Mouse (Mus musculus) hindbrain, embryonic 16.5 days (tissue): ENCODE measurements at regions not wholly inside any gene's neighbourhood (a gene's known extent, or its start where the extent isn't known, plus 50 kb on each side); places are given as distances from the start of the nearest gene placed in this dataset.
A peak's percentile ranks its signal among the peaks of the same experiment; 100 is the strongest.

Source experiments
- ATAC-seq: fragments of 200-750 bp; cut with Nextera tagmentation; 2 replicates; pipeline ENCODE4 v1.8.0; 2017; ENCODE audit warnings: moderate TSS enrichment, moderate library complexity
- H3K27ac ChIP-seq: fragments of 300-500 bp; sonication (generic); 2 replicates; pipeline ENCODE4 v1.5.1; 2014; ENCODE audit warnings: low read depth, mild to moderate bottlenecking, control low read depth, low read length, moderate library complexity
- H3K27me3 ChIP-seq: fragments of 300-500 bp; sonication (generic); replicated peaks from 2 replicates; pipeline ENCODE4 v1.6.1; 2014; ENCODE audit warnings: low read length; ENCODE audit not compliant: control insufficient read depth, insufficient read depth
- H3K36me3 ChIP-seq: fragments of 300-500 bp; sonication (generic); 2 replicates; pipeline ENCODE4 v1.6.1; 2014; ENCODE audit warnings: mild to moderate bottlenecking, low read length, moderate library complexity, mixed read lengths; ENCODE audit not compliant: control insufficient read depth, insufficient read depth
- H3K4me1 ChIP-seq: fragments of 300-500 bp; sonication (generic); 2 replicates; pipeline ENCODE4 v1.6.1; 2014; ENCODE audit warnings: low read depth, low read length; ENCODE audit not compliant: control insufficient read depth, insufficient read depth
- H3K4me2 ChIP-seq: fragments of 300-500 bp; sonication (generic); 2 replicates; pipeline ENCODE4 v1.6.1; 2014; ENCODE audit warnings: mild to moderate bottlenecking, low read length, control low read depth, moderate library complexity
- H3K4me3 ChIP-seq: fragments of 300-500 bp; sonication (generic); 2 replicates; pipeline ENCODE4 v1.5.1; 2014; ENCODE audit warnings: mild to moderate bottlenecking, low read length, control low read depth, moderate library complexity
- H3K9ac ChIP-seq: fragments of 300-500 bp; sonication (generic); 2 replicates; pipeline ENCODE4 v1.6.1; 2014; ENCODE audit warnings: low read depth, mild to moderate bottlenecking, control low read depth, low read length, moderate library complexity
- H3K9me3 ChIP-seq: fragments of 300-500 bp; sonication (generic); 2 replicates; pipeline ENCODE4 v1.6.1; 2014; ENCODE audit warnings: mild to moderate bottlenecking, low read length, moderate library complexity; ENCODE audit not compliant: control insufficient read depth
- WGBS: fragments of 180-500 bp; shearing (Covaris S2); extraction: QIAGEN DNeasy Blood & Tissue Kit; methylation state at CpG from one replicate; pipeline ENCODE4 v1.1.7; 2014; 5-methylcytosine and 5-hydroxymethylcytosine counted together

DNA sequence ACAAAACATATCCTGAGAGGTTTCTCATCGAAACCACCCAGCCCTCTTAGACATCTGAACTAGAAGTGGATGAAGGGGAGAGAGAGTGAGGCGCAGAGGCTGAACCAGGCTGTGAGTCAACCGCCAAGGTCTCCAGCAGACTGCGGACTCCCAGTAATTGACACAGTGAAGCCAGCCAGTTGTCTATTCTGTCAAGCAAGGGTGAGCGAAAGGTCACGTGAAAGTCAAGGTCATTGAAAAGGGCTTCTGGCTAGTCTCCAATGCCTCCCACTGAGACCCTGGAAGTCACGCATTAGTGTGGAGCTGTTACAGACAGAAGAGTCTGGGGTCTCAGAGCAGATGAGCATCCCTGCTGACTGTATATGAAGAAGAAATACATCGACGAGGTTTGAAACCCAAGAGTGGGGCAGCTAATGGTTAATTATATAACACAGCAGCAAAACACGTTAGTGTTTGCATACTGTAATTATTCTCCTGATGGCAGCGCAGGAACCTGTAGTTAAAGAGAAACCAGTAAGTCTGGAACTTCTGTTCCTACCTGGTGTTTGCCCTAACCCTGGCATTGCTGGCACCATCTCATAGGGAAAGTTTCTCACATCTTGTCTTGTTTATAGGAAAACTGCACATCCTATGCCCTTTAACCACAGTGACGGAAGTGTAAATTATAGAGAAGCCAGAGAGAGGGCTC lies 181.5 kb upstream of the Jmjd1c start:
- WGBS: 26% methylated on average over 12 of the region's 12 CpGs
- Histone ChIP-seq H3K9ac (no peak overlapping the region), H3K27me3 (no peaks in the 10 kb centered on the region), H3K4me2 (no peak overlapping the region), H3K36me3 (no peaks in the 10 kb centered on the region), H3K9me3 (no peaks in the 10 kb centered on the region), H3K4me1 (peaks cover 13% of the 10 kb centered on the region), H3K4me3 (no peak overlapping the region), H3K27ac (no peak overlapping the region)
- no peak for ATAC-seq

DNA sequence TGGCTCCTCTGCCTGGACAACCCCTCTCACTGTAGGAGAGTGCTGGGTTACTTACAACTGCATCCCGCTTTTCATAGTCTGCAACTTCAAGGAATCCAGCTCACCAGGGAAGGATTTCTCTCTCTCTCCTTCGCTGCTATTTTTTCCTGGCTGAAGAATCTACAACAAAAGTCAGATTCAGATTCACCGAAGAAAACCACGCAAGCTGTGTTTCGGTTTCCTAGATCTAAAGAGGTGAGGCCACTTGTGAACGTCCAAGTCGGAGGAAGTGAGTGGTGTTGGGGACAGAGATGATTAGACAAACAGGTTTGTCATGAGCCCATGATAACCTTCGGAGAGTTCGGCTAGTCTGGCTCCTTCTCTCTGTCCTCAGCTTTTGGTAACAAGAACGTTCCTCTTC lies 180.1 kb upstream of the Jmjd1c start:
- Histone ChIP-seq H3K4me3 (no peak overlapping the region), H3K9me3 (no peaks in the 10 kb centered on the region), H3K27me3 (no peaks in the 10 kb centered on the region), H3K9ac (no peak overlapping the region), H3K4me1 (peaks cover 17% of the 10 kb centered on the region), H3K4me2 (no peak overlapping the region), H3K27ac (no peak overlapping the region), H3K36me3 (no peaks in the 10 kb centered on the region)
- no peak for ATAC-seq
- WGBS: 90% methylated on average over 10 of the region's 10 CpGs

DNA sequence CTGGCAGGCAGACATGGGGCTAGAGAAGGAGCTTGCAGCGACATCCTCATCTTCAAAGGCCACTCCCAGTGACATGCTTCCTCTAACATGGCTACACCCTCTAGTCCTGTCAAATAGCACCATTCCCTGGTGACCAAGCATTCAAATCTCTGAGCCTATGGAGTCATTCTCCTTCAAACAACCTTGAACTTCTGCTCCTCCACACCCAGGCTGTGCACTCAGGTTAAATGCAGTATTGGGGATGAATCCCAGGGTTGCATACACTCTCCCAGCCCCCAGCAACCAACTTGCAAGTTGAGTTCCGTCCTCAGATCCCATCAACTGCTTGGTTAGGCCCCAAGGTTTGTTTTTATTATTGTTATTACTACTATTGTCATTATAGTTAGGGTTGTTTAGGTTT lies 178.2 kb upstream of the Jmjd1c start:
- no peak for ATAC-seq
- Histone ChIP-seq H3K4me1 (peaks cover 31% of the 10 kb centered on the region), H3K27me3 (no peaks in the 10 kb centered on the region), H3K4me3 (no peak overlapping the region), H3K36me3 (no peaks in the 10 kb centered on the region), H3K9me3 (no peaks in the 10 kb centered on the region), H3K27ac (no peak overlapping the region), H3K4me2 (no peak overlapping the region), H3K9ac (no peak overlapping the region)
- 87% methylated on average over 2 of the region's 2 CpGs for WGBS

DNA sequence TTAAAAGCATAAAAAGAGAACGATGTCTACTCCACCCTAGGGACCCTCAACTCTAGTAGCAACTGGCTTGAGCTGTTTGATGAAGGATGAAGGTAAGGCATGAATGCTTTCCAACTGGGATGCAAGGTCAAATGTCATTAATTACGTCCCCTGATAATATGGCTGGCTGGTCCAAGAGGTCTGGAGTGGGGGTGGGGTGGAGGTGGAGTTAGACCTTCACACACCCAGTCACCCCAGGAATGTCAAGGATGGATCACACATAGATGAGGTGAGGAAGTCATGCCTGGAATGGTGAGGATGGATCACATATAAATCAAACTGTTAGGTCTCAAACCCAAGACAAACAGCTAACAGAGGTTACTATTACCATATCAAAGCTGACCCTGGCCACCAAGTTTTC lies 177.2 kb upstream of the Jmjd1c start:
- Histone ChIP-seq H3K4me1 (peaks cover 28% of the 10 kb centered on the region), H3K27ac (no peak overlapping the region)

DNA sequence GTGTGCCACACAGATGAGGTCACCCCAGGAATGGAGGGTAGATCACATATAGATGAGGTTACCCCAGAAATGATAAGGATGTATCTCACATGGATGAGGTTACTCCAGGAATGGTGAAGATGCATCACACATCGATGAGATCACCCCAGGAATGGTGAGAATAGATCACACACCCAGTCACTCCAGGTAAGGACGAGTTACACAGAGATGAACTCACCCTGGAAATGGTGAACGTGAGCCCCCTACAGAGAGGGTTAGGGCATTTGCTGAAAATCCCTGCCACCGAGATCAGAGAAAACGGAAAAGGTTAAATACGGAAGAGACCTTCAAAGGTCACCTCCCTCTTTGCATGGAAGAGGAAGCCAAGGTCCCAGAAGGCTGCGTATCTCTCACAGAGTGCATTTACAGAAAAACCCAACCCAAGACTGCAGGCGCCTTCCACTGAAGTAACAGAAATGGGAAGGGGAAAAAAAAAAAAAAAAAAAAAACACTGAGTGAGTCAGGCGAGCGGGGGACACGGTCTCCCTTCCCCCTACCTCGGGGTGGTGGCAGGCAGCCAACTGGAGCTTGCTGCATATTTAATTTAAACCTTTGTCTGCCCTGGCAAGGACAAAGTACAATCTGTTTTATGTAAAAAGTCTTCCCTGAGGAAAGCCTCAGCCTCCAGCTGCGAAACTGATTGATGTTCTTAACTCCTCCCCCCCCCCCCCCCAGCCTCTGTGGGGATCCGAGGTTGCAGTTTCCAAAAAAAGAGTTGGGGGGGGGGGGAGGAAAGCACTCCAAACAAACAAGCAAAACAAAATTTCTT lies 175.8 kb upstream of the Jmjd1c start:
- peak; percentile 78 for ATAC-seq
- Histone ChIP-seq H3K4me3 (peak overlapping the region; percentile 13), H3K4me1 (peaks cover 19% of the 10 kb centered on the region), H3K9ac (0 out of 2 replicates have a peak overlapping the region, but pooled peaks have one; percentile 6), H3K27ac (peak overlapping the region; percentile 85), H3K9me3 (no peaks in the 10 kb centered on the region), H3K36me3 (no peaks in the 10 kb centered on the region), H3K27me3 (no peaks in the 10 kb centered on the region), H3K4me2 (peak overlapping the region; percentile 49)
- 2% methylated on average over 14 of the region's 14 CpGs for WGBS

More for the DNA sequence above, 177.2 kb upstream of the Jmjd1c start:
- H3K4me2 ChIP-seq: no peak overlapping the region
- H3K27me3 ChIP-seq: no peaks in the 10 kb centered on the region
- WGBS: 78% methylated on average over 2 of the region's 2 CpGs
- no peaks in the 10 kb centered on the region for H3K36me3 ChIP-seq
- no peaks in the 10 kb centered on the region for H3K9me3 ChIP-seq
- no peak overlapping the region for H3K9ac ChIP-seq
- ATAC-seq: no peak
- H3K4me3 ChIP-seq: no peak overlapping the region

DNA sequence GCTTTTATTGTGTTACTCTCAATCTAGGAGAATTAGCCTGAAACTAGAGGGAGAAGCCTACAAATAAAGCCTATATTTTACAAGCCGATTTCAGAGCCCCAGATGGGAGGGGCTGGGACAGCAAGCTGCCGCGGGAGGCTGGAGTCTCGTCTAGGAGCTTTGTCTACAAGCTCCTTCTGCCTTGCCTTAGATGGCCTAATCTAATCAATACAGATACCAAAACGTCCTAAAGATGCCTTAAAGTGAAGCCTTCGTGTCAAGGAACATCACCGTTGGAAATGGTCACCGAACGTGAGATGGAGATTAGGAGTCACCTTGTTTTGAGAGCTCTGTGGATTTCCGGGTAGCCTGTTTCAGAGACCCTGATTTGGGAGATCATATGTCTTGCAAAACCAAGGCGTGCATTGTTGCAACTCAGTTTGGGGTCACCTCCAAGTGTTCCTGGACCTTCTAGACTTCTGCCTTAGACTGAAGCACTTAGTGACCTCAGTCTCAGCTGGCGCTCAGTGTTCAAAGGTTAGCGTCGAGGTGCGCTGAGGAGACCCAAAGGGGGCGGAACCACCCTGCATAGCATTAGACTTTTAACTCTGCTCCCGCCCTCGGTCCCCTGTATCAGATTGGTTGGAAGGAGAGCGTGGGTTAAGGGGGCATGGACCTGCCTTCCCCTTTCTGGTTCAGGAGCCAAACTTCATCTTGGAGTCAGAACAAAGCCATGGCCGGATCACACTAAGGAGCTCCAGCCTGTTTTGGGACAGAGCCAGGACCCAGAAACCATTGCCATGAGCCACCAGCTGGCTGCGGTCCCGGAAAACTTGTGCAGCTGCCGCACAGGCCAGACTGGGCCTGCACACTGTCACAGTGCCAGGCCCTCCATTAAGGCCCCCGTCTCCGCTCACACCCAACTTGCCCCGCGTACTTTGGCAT lies 174.9 kb upstream of the Jmjd1c start:
- H3K4me1 ChIP-seq: peaks cover 19% of the 10 kb centered on the region
- no peaks in the 10 kb centered on the region for H3K27me3 ChIP-seq
- peak overlapping the region; percentile 25; the same call in 1 of the 2 replicates for H3K9ac ChIP-seq
- 9% methylated on average over 27 of the region's 27 CpGs for WGBS
- peak overlapping the region; percentile 49 for H3K4me2 ChIP-seq
- ATAC-seq: peak; percentile 93
- peak overlapping the region; percentile 85 for H3K27ac ChIP-seq
- H3K4me3 ChIP-seq: peak overlapping the region; percentile 13
- no peaks in the 10 kb centered on the region for H3K9me3 ChIP-seq
- H3K36me3 ChIP-seq: no peaks in the 10 kb centered on the region

DNA sequence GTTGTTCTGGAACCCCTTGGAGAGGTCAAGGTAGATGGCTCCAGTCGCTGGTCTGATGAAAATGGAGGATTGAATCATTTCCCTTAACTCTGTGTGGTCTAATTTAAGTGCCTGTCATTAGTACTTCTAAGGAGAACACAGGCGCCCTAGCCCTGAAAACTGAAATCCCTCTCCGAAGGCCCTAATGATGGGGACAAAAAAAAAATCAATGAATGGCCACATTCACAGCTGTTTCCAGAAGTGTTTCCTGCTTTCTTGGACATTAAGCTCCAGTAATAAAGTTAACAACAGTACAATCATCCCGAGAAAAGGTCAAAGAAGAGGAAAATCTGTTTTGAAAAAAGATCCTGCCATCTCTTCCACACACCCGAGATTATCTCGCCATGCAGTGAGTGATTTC lies 174.1 kb upstream of the Jmjd1c start:
- Histone ChIP-seq H3K27ac (peak overlapping the region; percentile 85; the same call in 1 of the 2 replicates), H3K27me3 (no peaks in the 10 kb centered on the region), H3K9ac (0 out of 2 replicates have a peak overlapping the region, but pooled peaks have one; percentile 4), H3K36me3 (no peaks in the 10 kb centered on the region), H3K4me1 (peaks cover 19% of the 10 kb centered on the region), H3K4me2 (peak overlapping the region; percentile 49; the same call in 1 of the 2 replicates), H3K4me3 (no peak overlapping the region), H3K9me3 (no peaks in the 10 kb centered on the region)
- 22% methylated on average over 6 of the region's 6 CpGs for WGBS
- ATAC-seq: no peak

DNA sequence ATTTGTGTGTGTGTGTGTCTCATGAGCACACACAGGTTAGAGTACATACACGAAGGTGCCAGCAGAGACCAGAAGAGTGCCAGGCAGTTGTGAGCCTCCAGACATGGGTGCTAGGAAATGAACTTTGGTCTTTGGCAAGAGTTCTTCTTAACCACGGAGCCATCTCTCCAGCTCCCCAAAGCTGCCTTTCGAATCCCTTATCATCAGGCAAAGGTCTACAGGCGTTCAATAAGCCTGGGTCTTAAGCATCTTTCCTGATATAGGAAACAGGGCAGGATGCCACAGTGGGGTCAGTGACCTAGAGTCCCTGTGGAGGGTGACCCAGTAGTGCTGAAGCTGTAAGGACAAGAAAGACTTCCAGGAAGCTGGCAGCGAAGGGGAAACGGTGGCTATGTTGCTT lies 173.6 kb upstream of the Jmjd1c start:
- 59% methylated on average over 6 of the region's 6 CpGs for WGBS
- H3K27ac ChIP-seq: peak overlapping the region; percentile 9; the same call in 1 of the 2 replicates
- no peaks in the 10 kb centered on the region for H3K36me3 ChIP-seq
- H3K9me3 ChIP-seq: no peaks in the 10 kb centered on the region
- peaks cover 19% of the 10 kb centered on the region for H3K4me1 ChIP-seq
- H3K4me2 ChIP-seq: no peak overlapping the region
- H3K4me3 ChIP-seq: no peak overlapping the region
- H3K9ac ChIP-seq: no peak overlapping the region
- no peaks in the 10 kb centered on the region for H3K27me3 ChIP-seq
- no peak for ATAC-seq
